Mouse (Mus musculus): ENCODE data around the gene Thyn1. TPM values are rescaled to one million over a fixed set of nuclear protein-coding genes. Genes with fewer than 3 reads are reported as not detected.

Gene Thyn1
- polyA plus RNA-seq, 1 experiment from 2014 or later: 136 TPM

GRCm38 (mm10) chr9:27043892-27044291 lies 44.4 kb downstream of the Thyn1 start:
- 86% methylated on average over 5 of the region's 5 CpGs for WGBS

GRCm38 (mm10) chr9:27049492-27049891 lies 50.0 kb downstream of the Thyn1 start:
- 77% methylated on average over 2 of the region's 2 CpGs for WGBS
- H3K4me3 ChIP-seq: no peak overlapping the region
- H3K9ac ChIP-seq: no peak overlapping the region
- H3K27ac ChIP-seq: no peak overlapping the region
- no peak for ATAC-seq (ENCODE audit: borderline replicate concordance, extremely low read depth, low FRiP score, low TSS enrichment)
- no peaks in the 10 kb centered on the region for H3K27me3 ChIP-seq
- H3K4me2 ChIP-seq: no peak overlapping the region
- H3K9me3 ChIP-seq: no peaks in the 10 kb centered on the region
- H3K36me3 ChIP-seq: peaks cover 88% of the 10 kb centered on the region
- H3K4me1 ChIP-seq: no peaks in the 10 kb centered on the region

More at GRCm38 (mm10) chr9:27043892-27044291, 44.4 kb downstream of the Thyn1 start:
- no peaks in the 10 kb centered on the region for H3K9me3 ChIP-seq
- no peak overlapping the region for H3K9ac ChIP-seq
- H3K4me1 ChIP-seq: no peaks in the 10 kb centered on the region
- H3K36me3 ChIP-seq: peaks cover 92% of the 10 kb centered on the region
- H3K27me3 ChIP-seq: no peaks in the 10 kb centered on the region
- no peak overlapping the region for H3K4me2 ChIP-seq
- no peak overlapping the region for H3K4me3 ChIP-seq
- ATAC-seq (ENCODE audit: borderline replicate concordance, extremely low read depth, low FRiP score, low TSS enrichment): no peak
- H3K27ac ChIP-seq: no peak overlapping the region

Other genes with a start within 250 kb of the Thyn1 start
- gene Glb1l2, start 193.2 kb upstream of the Thyn1 start, polyA plus RNA-seq (2015; fragmentation: Nextera tagmentation; extraction: Ambion mirVana): 7.7 and 8.1 TPM in 2 replicates
- 0.10 and 0.25 TPM in 2 replicates for gene Glb1l3, start 138.8 kb upstream of the Thyn1 start, polyA plus RNA-seq (2015; fragmentation: Nextera tagmentation; extraction: Ambion mirVana)
- not detected in 2 replicates for gene Gm1110, start 76.6 kb upstream of the Thyn1 start, polyA plus RNA-seq (2015; fragmentation: Nextera tagmentation; extraction: Ambion mirVana)
- gene Acad8, start 144 bp upstream of the Thyn1 start, polyA plus RNA-seq (2015; fragmentation: Nextera tagmentation; extraction: Ambion mirVana): 48.5 and 53.5 TPM in 2 replicates
- 30.5 and 32.4 TPM in 2 replicates for gene Vps26b, start 30.4 kb downstream of the Thyn1 start, polyA plus RNA-seq (2015; fragmentation: Nextera tagmentation; extraction: Ambion mirVana)
- 33.1 and 33.2 TPM in 2 replicates for gene Ncapd3, start 30.5 kb downstream of the Thyn1 start, polyA plus RNA-seq (2015; fragmentation: Nextera tagmentation; extraction: Ambion mirVana)
- 63.6 and 64.8 TPM in 2 replicates for gene Jam3, start 155.7 kb downstream of the Thyn1 start, polyA plus RNA-seq (2015; fragmentation: Nextera tagmentation; extraction: Ambion mirVana)

Measured in lung, embryonic 15.5 days (tissue).